Mouse (Mus musculus) kidney, postnatal 25 days (tissue): ENCODE measurements around the gene Ccl17.

ENCODE experiments used
- DNase-seq, 2 experiments: peaks; one replicate each; pipeline ENCODE4 v3.0.0; 2021; ENCODE audit warnings: mixed read lengths in 2 of 2

Ccl17 gene

GRCm38 (mm10) chr8:94810153-94810552, at the start of gene Ccl17:
Gene Ccl17 (plus strand): TSS chr8:94810453.
- DNase-seq, result no peak

- no peak for DNase-seq
Observed at GRCm38 (mm10) chr8:94767035-94767434, 43.2 kb upstream of the Ccl17 start.

- peak; percentile 85 to 86 for DNase-seq
Observed at GRCm38 (mm10) chr8:94770945-94771344, 39.3 kb upstream of the Ccl17 start.

GRCm38 (mm10) chr8:94771941-94772670, 38.1 kb upstream of the Ccl17 start, which contains the start of gene Cx3cl1:
Gene Cx3cl1 (plus strand): TSS chr8:94772009.
- DNase-seq, result peak; percentile 91 to 95

- no peak for DNase-seq
Observed at GRCm38 (mm10) chr8:94773048-94773447, 37.2 kb upstream of the Ccl17 start.

- no peak for DNase-seq
Observed at GRCm38 (mm10) chr8:94773700-94774171, 36.5 kb upstream of the Ccl17 start.

- no peak for DNase-seq
Observed at GRCm38 (mm10) chr8:94774601-94775000, 35.7 kb upstream of the Ccl17 start.

GRCm38 (mm10) chr8:94776346-94776745, 33.9 kb upstream of the Ccl17 start:
- DNase-seq, result no peak

GRCm38 (mm10) chr8:94778036-94778435, 32.2 kb upstream of the Ccl17 start:
- DNase-seq, result no peak

- DNase-seq, result peak; percentile 90
Observed at GRCm38 (mm10) chr8:94778473-94778872, 31.8 kb upstream of the Ccl17 start.

- DNase-seq, result peak in 1 of 2 experiments; percentile 35
Observed at GRCm38 (mm10) chr8:94778895-94779533, 31.2 kb upstream of the Ccl17 start.

GRCm38 (mm10) chr8:94779534-94780294, 30.5 kb upstream of the Ccl17 start:
- peak in 1 of 2 experiments; percentile 24 for DNase-seq

- DNase-seq, result peak in 1 of 2 experiments; percentile 36
Observed at GRCm38 (mm10) chr8:94780491-94781154, 29.6 kb upstream of the Ccl17 start.

GRCm38 (mm10) chr8:94781155-94781837, 29.0 kb upstream of the Ccl17 start:
- no peak for DNase-seq

- DNase-seq, result peak; percentile 85 to 95
Observed at GRCm38 (mm10) chr8:94781838-94782235, 28.4 kb upstream of the Ccl17 start.

GRCm38 (mm10) chr8:94783890-94784289, 26.4 kb upstream of the Ccl17 start:
- no peak for DNase-seq

- DNase-seq, result peak; percentile 79 to 89
Observed at GRCm38 (mm10) chr8:94785247-94785985, 24.8 kb upstream of the Ccl17 start.

GRCm38 (mm10) chr8:94785995-94786595, 24.2 kb upstream of the Ccl17 start:
- DNase-seq, result no peak

GRCm38 (mm10) chr8:94787524-94788501, 22.4 kb upstream of the Ccl17 start:
- DNase-seq, result peak; percentile 60 to 80
